Mouse (Mus musculus): Measurements from ENCODE around the gene Hspa12b. TPM values are rescaled to one million over a fixed set of nuclear protein-coding genes. Genes with fewer than 3 reads are reported as not detected.

Gene Hspa12b
- polyA plus RNA-seq, 1 experiment: 7.0 TPM

- peak overlapping the region; percentile 40; the same call in 1 of the 2 replicates for H3K27ac ChIP-seq (replicated peaks; ENCODE audit: low read depth, low read length)
- peaks cover 41% of the 10 kb centered on the region for H3K4me1 ChIP-seq (ENCODE audit: control insufficient read depth, insufficient read depth, insufficient read length, low read length)
- no peak overlapping the region for H3K4me3 ChIP-seq (ENCODE audit: insufficient read depth, low read depth, low read length)
Observed at GRCm38 (mm10) chr2:131152166-131152730, 25.2 kb downstream of the Hspa12b start.

GRCm38 (mm10) chr2:131154036-131154435 lies 27.0 kb downstream of the Hspa12b start:
- Histone ChIP-seq H3K4me3 (ENCODE audit: insufficient read depth, low read depth, low read length) (no peak overlapping the region), H3K4me1 (ENCODE audit: control insufficient read depth, insufficient read depth, insufficient read length, low read length) (peaks cover 40% of the 10 kb centered on the region), H3K27ac (replicated peaks; ENCODE audit: low read depth, low read length) (no peak overlapping the region)

GRCm38 (mm10) chr2:131156987-131157386 lies 29.9 kb downstream of the Hspa12b start:
- Histone ChIP-seq H3K4me3 (ENCODE audit: insufficient read depth, low read depth, low read length) (no peak overlapping the region), H3K4me1 (ENCODE audit: control insufficient read depth, insufficient read depth, insufficient read length, low read length) (peaks cover 27% of the 10 kb centered on the region), H3K27ac (replicated peaks; ENCODE audit: low read depth, low read length) (peak overlapping the region; percentile 69)

GRCm38 (mm10) chr2:131159491-131159910 lies 32.4 kb downstream of the Hspa12b start:
- H3K4me3 ChIP-seq (ENCODE audit: insufficient read depth, low read depth, low read length): peak overlapping the region; percentile 75
- H3K27ac ChIP-seq (replicated peaks; ENCODE audit: low read depth, low read length): peak overlapping the region; percentile 54
- H3K4me1 ChIP-seq (ENCODE audit: control insufficient read depth, insufficient read depth, insufficient read length, low read length): peaks cover 23% of the 10 kb centered on the region

GRCm38 (mm10) chr2:131159938-131160581 lies 33.0 kb downstream of the Hspa12b start, which contains the start of gene 1700037H04Rik:
Gene 1700037H04Rik (minus strand): TSS chr2:131160081.
- H3K4me1 ChIP-seq (ENCODE audit: control insufficient read depth, insufficient read depth, insufficient read length, low read length): peaks cover 21% of the 10 kb centered on the region
- peak within 1 kb of the TSS; percentile 75 for H3K4me3 ChIP-seq (ENCODE audit: insufficient read depth, low read depth, low read length)
- H3K27ac ChIP-seq (replicated peaks; ENCODE audit: low read depth, low read length): peak within 1 kb of the TSS; percentile 85

GRCm38 (mm10) chr2:131160671-131161111 lies 33.6 kb downstream of the Hspa12b start:
- H3K27ac ChIP-seq (replicated peaks; ENCODE audit: low read depth, low read length): peak overlapping the region; percentile 85
- peaks cover 21% of the 10 kb centered on the region for H3K4me1 ChIP-seq (ENCODE audit: control insufficient read depth, insufficient read depth, insufficient read length, low read length)
- peak overlapping the region; percentile 69 for H3K4me3 ChIP-seq (ENCODE audit: insufficient read depth, low read depth, low read length)

- no peak overlapping the region for H3K27ac ChIP-seq (replicated peaks; ENCODE audit: low read depth, low read length)
- no peak overlapping the region for H3K4me3 ChIP-seq (ENCODE audit: insufficient read depth, low read depth, low read length)
- H3K4me1 ChIP-seq (ENCODE audit: control insufficient read depth, insufficient read depth, insufficient read length, low read length): no peaks in the 10 kb centered on the region
Observed at GRCm38 (mm10) chr2:131163924-131164323, 36.8 kb downstream of the Hspa12b start.

- Histone ChIP-seq H3K4me1 (ENCODE audit: control insufficient read depth, insufficient read depth, insufficient read length, low read length) (no peaks in the 10 kb centered on the region), H3K27ac (replicated peaks; ENCODE audit: low read depth, low read length) (no peak overlapping the region), H3K4me3 (ENCODE audit: insufficient read depth, low read depth, low read length) (no peak overlapping the region)
Observed at GRCm38 (mm10) chr2:131166172-131166571, 39.1 kb downstream of the Hspa12b start.

GRCm38 (mm10) chr2:131167984-131168383 lies 40.9 kb downstream of the Hspa12b start:
- no peak overlapping the region for H3K27ac ChIP-seq (replicated peaks; ENCODE audit: low read depth, low read length)

GRCm38 (mm10) chr2:131168914-131169313 lies 41.8 kb downstream of the Hspa12b start:
- Histone ChIP-seq H3K27ac (replicated peaks; ENCODE audit: low read depth, low read length) (no peak overlapping the region), H3K4me3 (ENCODE audit: insufficient read depth, low read depth, low read length) (no peak overlapping the region), H3K4me1 (ENCODE audit: control insufficient read depth, insufficient read depth, insufficient read length, low read length) (no peaks in the 10 kb centered on the region)

More at GRCm38 (mm10) chr2:131167984-131168383, 40.9 kb downstream of the Hspa12b start:
- no peak overlapping the region for H3K4me3 ChIP-seq (ENCODE audit: insufficient read depth, low read depth, low read length)
- no peaks in the 10 kb centered on the region for H3K4me1 ChIP-seq (ENCODE audit: control insufficient read depth, insufficient read depth, insufficient read length, low read length)

GRCm38 (mm10) chr2:131170936-131171335 lies 43.9 kb downstream of the Hspa12b start:
- peaks cover 2% of the 10 kb centered on the region; the same call in 1 of the 2 replicates for H3K4me1 ChIP-seq (ENCODE audit: control insufficient read depth, insufficient read depth, insufficient read length, low read length)
- no peak overlapping the region for H3K4me3 ChIP-seq (ENCODE audit: insufficient read depth, low read depth, low read length)
- H3K27ac ChIP-seq (replicated peaks; ENCODE audit: low read depth, low read length): no peak overlapping the region

GRCm38 (mm10) chr2:131171401-131172104 lies 44.5 kb downstream of the Hspa12b start:
- peaks cover 6% of the 10 kb centered on the region for H3K4me1 ChIP-seq (ENCODE audit: control insufficient read depth, insufficient read depth, insufficient read length, low read length)
- H3K4me3 ChIP-seq (ENCODE audit: insufficient read depth, low read depth, low read length): no peak overlapping the region
- H3K27ac ChIP-seq (replicated peaks; ENCODE audit: low read depth, low read length): no peak overlapping the region

GRCm38 (mm10) chr2:131172322-131172721 lies 45.2 kb downstream of the Hspa12b start:
- Histone ChIP-seq H3K27ac (replicated peaks; ENCODE audit: low read depth, low read length) (no peak overlapping the region), H3K4me3 (ENCODE audit: insufficient read depth, low read depth, low read length) (no peak overlapping the region), H3K4me1 (ENCODE audit: control insufficient read depth, insufficient read depth, insufficient read length, low read length) (peaks cover 13% of the 10 kb centered on the region)

- H3K27ac ChIP-seq (replicated peaks; ENCODE audit: low read depth, low read length): peak overlapping the region; percentile 69; the same call in 1 of the 2 replicates
- peak overlapping the region; percentile 39 for H3K4me3 ChIP-seq (ENCODE audit: insufficient read depth, low read depth, low read length)
- peaks cover 26% of the 10 kb centered on the region for H3K4me1 ChIP-seq (ENCODE audit: control insufficient read depth, insufficient read depth, insufficient read length, low read length)
Observed at GRCm38 (mm10) chr2:131174700-131175099, 47.6 kb downstream of the Hspa12b start.

- peak overlapping the region; percentile 76 for H3K27ac ChIP-seq (replicated peaks; ENCODE audit: low read depth, low read length)
- peaks cover 26% of the 10 kb centered on the region for H3K4me1 ChIP-seq (ENCODE audit: control insufficient read depth, insufficient read depth, insufficient read length, low read length)
- H3K4me3 ChIP-seq (ENCODE audit: insufficient read depth, low read depth, low read length): no peak overlapping the region
Observed at GRCm38 (mm10) chr2:131175286-131175944, 48.3 kb downstream of the Hspa12b start.
